Mouse (Mus musculus): ENCODE data around the gene Prr5.

DNA sequence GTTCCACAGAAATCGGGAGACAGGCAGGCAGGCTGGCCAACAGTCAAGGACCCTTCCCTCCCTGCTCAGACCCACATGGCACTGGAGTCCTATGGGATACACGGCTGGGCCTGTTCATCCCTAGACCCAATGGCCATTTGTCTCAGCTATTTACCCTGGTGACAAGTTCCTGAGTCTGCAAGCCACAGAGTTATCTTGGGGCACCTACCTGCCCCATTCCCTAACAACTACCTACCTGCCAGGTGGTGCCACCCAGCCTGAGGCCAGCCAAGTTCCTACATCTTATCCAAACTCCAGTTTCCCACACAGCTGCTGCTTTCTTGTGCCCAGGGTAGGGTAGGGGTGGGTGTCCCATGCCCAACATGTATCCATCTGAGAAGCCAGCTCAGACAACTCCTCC lies 28.8 kb downstream of the Prr5 start:
- TF ChIP-seq CTCF (IDR thresholded peaks at IDR 0.05; ENCODE audit: low read depth, low read length), result no peak
- no peak for TF ChIP-seq POLR2A (IDR thresholded peaks at IDR 0.05; ENCODE audit: borderline replicate concordance, low read depth, low read length)

All from bone marrow macrophage, adult 2 months (primary cell).